Mouse (Mus musculus) G1E (cell line): ENCODE data around the gene Smim24.

Experiments
- CTCF ChIP-seq: IDR thresholded peaks from 2 replicates; pipeline ENCODE4 v1.5.1; 2012; ENCODE audit warnings: low read depth, low read length, inconsistent platforms, mixed read lengths
- GATA1 ChIP-seq: IDR thresholded peaks from 2 replicates; pipeline ENCODE4 v1.6.1; 2012; ENCODE audit warnings: borderline replicate concordance, low read length, inconsistent platforms, mixed read lengths

GRCm38 (mm10) chr10:81408424-81408729, 15.5 kb downstream of the Smim24 start:
- TF ChIP-seq CTCF (no peak), GATA1 (no peak)
